Mouse (Mus musculus) ovary, postnatal 14 days (tissue): Measurements from ENCODE around the gene Suclg2.

Experiments
- DNase-seq: peaks from one replicate; pipeline ENCODE4 v3.0.0; 2022; ENCODE audit warnings: low spot score

The Suclg2 gene

GRCm38 (mm10) chr6:95459372-95459771, 259.2 kb downstream of the Suclg2 start:
- DNase-seq: no peak

GRCm38 (mm10) chr6:95446151-95446550, 272.4 kb downstream of the Suclg2 start:
- no peak for DNase-seq

- DNase-seq: peak; percentile 41
These were observed 273.6 kb downstream of the Suclg2 start for GRCm38 (mm10) chr6:95445036-95445435.
